Mouse (Mus musculus) stomach, postnatal 0 days (tissue): ENCODE measurements at regions not wholly inside any gene's neighbourhood (a gene's known extent, or its start where the extent isn't known, plus 50 kb on each side); places are given as distances from the start of the nearest gene placed in this dataset.

ENCODE experiments used
- CTCF ChIP-seq: IDR thresholded peaks from 2 replicates; pipeline ENCODE4 v1.5.1; 2016; ENCODE audit warnings: antibody characterized with exemption, low read depth, mild to moderate bottlenecking, moderate library complexity
- EP300 ChIP-seq: optimal IDR thresholded peaks from 2 replicates; pipeline ENCODE3; 2016; ENCODE audit warnings: antibody characterized with exemption

DNA sequence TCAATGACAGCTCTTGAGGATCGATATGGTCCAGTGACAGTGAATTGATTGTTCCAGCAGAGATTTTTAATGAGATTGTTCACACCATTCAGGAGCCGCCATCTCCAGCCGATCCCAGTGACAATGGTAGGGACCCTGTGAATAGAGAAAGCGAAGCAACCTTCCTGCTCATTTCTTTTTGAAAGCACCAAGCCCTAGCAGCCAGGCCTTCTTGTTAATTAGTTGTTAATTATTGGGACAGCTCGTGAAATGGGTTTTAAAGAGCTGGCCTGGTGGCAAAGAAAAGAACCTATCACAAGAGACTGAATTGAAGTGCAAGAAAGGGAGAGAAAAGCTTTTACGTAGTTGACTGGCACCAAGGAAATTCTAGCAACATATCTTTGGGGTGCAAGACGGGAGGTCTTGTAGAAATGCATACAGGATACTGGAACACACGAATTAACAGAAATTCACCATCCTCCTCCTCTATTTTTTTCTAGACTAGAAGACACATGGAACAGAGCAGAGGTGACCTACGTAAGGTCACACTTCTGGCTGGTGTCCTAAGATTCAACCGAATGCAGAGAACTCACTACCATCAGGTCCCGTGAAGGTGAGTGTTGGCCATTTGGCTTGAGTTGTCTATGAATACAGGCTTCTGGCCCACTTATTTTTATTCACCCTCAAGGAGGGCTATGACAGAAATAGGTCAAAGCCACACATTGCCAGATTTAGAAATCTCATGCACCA is 320.7 kb downstream of the Tbc1d1 start:
- TF ChIP-seq CTCF (no peak), EP300 (no peak)
